Mouse (Mus musculus): ENCODE data around the gene Creb3l2. TPM values are rescaled to one million over a fixed set of nuclear protein-coding genes. Genes with fewer than 3 reads are reported as not detected.

The Creb3l2 gene
- total RNA-seq, 2 experiments from 2014 or later: 6.2 to 8.1 TPM

GRCm38 (mm10) chr6:37440491-37441250 is 1.3 kb downstream of the Creb3l2 start:
- intact Hi-C loops (cut with DNase I): loop anchor here (2.0 to 10.0 kb wide), 2 partner anchors 22 to 226 kb away; no protein-coding TSS in a partner anchor
- Histone ChIP-seq H3K4me3 (peak overlapping the region; percentile 82), H3K27ac (peak overlapping the region; percentile 82)
- no peak for DNase-seq (ENCODE audit: extremely low spot score in 1 of 2, low spot score in 2 of 2)
- TF ChIP-seq CTCF (IDR thresholded peaks at IDR 0.05): no peak

- H3K4me3 ChIP-seq: peak overlapping the region; percentile 82; the same call in 1 of the 2 replicates
- peak overlapping the region; percentile 82; the same call in 1 of the 2 replicates for H3K27ac ChIP-seq
- no peak for DNase-seq (ENCODE audit: extremely low spot score in 1 of 2, low spot score in 2 of 2)
- TF ChIP-seq CTCF (IDR thresholded peaks at IDR 0.05): no peak
- intact Hi-C loops (cut with DNase I): loop anchor here (2.0 to 10.0 kb wide), 2 partner anchors 21 to 225 kb away; no protein-coding TSS in a partner anchor
These were observed 2.1 kb downstream of the Creb3l2 start for GRCm38 (mm10) chr6:37439676-37440490.

- no peak for DNase-seq (ENCODE audit: extremely low spot score in 1 of 2, low spot score in 2 of 2)
- Histone ChIP-seq H3K4me3 (no peak overlapping the region), H3K27ac (no peak overlapping the region)
- intact Hi-C loops (cut with DNase I): no loop called here
- no peak for TF ChIP-seq CTCF (IDR thresholded peaks at IDR 0.05)
These were observed 3.4 kb downstream of the Creb3l2 start for GRCm38 (mm10) chr6:37438510-37438909.

- no peak for DNase-seq (ENCODE audit: extremely low spot score in 1 of 2, low spot score in 2 of 2)
- Histone ChIP-seq H3K4me3 (no peak overlapping the region), H3K27ac (no peak overlapping the region)
- intact Hi-C loops (cut with DNase I): no loop called here
- TF ChIP-seq CTCF (IDR thresholded peaks at IDR 0.05): no peak
These were observed 4.9 kb downstream of the Creb3l2 start for GRCm38 (mm10) chr6:37437086-37437485.

- Histone ChIP-seq H3K27ac (no peak overlapping the region), H3K4me3 (no peak overlapping the region)
- no peak for DNase-seq (ENCODE audit: extremely low spot score in 1 of 2, low spot score in 2 of 2)
- intact Hi-C loops (cut with DNase I): no loop called here
- TF ChIP-seq CTCF (IDR thresholded peaks at IDR 0.05): no peak
These were observed 6.6 kb downstream of the Creb3l2 start for GRCm38 (mm10) chr6:37435391-37435790.

- Histone ChIP-seq H3K27ac (no peak overlapping the region), H3K4me3 (no peak overlapping the region)
- no peak for TF ChIP-seq CTCF (IDR thresholded peaks at IDR 0.05)
- no peak for DNase-seq (ENCODE audit: extremely low spot score in 1 of 2, low spot score in 2 of 2)
- intact Hi-C loops (cut with DNase I): no loop called here
These were observed 12.0 kb downstream of the Creb3l2 start for GRCm38 (mm10) chr6:37429849-37430470.

- H3K27ac ChIP-seq: no peak overlapping the region
- intact Hi-C loops (cut with DNase I): no loop called here
- H3K4me3 ChIP-seq: no peak overlapping the region
- no peak for TF ChIP-seq CTCF (IDR thresholded peaks at IDR 0.05)
- DNase-seq (ENCODE audit: extremely low spot score in 1 of 2, low spot score in 2 of 2): no peak
These were observed 13.0 kb downstream of the Creb3l2 start for GRCm38 (mm10) chr6:37428947-37429346.

GRCm38 (mm10) chr6:37428044-37428443 is 13.9 kb downstream of the Creb3l2 start:
- no peak overlapping the region for H3K27ac ChIP-seq
- intact Hi-C loops (cut with DNase I): no loop called here
- H3K4me3 ChIP-seq: no peak overlapping the region
- DNase-seq (ENCODE audit: extremely low spot score in 1 of 2, low spot score in 2 of 2): no peak
- TF ChIP-seq CTCF (IDR thresholded peaks at IDR 0.05): no peak

GRCm38 (mm10) chr6:37426615-37427014 is 15.3 kb downstream of the Creb3l2 start:
- Histone ChIP-seq H3K27ac (no peak overlapping the region), H3K4me3 (no peak overlapping the region)
- DNase-seq (ENCODE audit: extremely low spot score in 1 of 2, low spot score in 2 of 2): no peak
- intact Hi-C loops (cut with DNase I): no loop called here
- no peak for TF ChIP-seq CTCF (IDR thresholded peaks at IDR 0.05)

- DNase-seq (ENCODE audit: extremely low spot score in 1 of 2, low spot score in 2 of 2): no peak
- Histone ChIP-seq H3K27ac (no peak overlapping the region), H3K4me3 (no peak overlapping the region)
- no peak for TF ChIP-seq CTCF (IDR thresholded peaks at IDR 0.05)
- intact Hi-C loops (cut with DNase I): no loop called here
These were observed 16.1 kb downstream of the Creb3l2 start for GRCm38 (mm10) chr6:37425833-37426232.

GRCm38 (mm10) chr6:37425075-37425474 is 16.9 kb downstream of the Creb3l2 start:
- no peak for TF ChIP-seq CTCF (IDR thresholded peaks at IDR 0.05)
- no peak overlapping the region for H3K27ac ChIP-seq
- H3K4me3 ChIP-seq: no peak overlapping the region
- intact Hi-C loops (cut with DNase I): no loop called here
- no peak for DNase-seq (ENCODE audit: extremely low spot score in 1 of 2, low spot score in 2 of 2)

GRCm38 (mm10) chr6:37424374-37424773 is 17.6 kb downstream of the Creb3l2 start:
- intact Hi-C loops (cut with DNase I): no loop called here
- TF ChIP-seq CTCF (IDR thresholded peaks at IDR 0.05): no peak
- H3K4me3 ChIP-seq: no peak overlapping the region
- no peak for DNase-seq (ENCODE audit: extremely low spot score in 1 of 2, low spot score in 2 of 2)
- H3K27ac ChIP-seq: no peak overlapping the region
